Mouse (Mus musculus): ENCODE measurements around the gene Qpct. TPM values are rescaled to one million over a fixed set of nuclear protein-coding genes. Genes with fewer than 3 reads are reported as not detected.

Qpct gene
- total RNA-seq, 2 experiments from 2014 or later = 13.6 to 16.0 TPM

Other genes starting within 250 kb of the Qpct start
- 10 to 100 TPM; 50.0 to 51.1 TPM for gene Heatr5b, start 216.5 kb upstream of the Qpct start, total RNA-seq (2021)
- gene Gpatch11, start 216.3 kb upstream of the Qpct start, total RNA-seq (2021) = 10 to 100 TPM; 33.3 to 33.7 TPM
- gene Eif2ak2, start 169.3 kb upstream of the Qpct start, total RNA-seq (2021) = 1 to 10 TPM; 5.0 to 7.2 TPM
- not detected for gene Sult6b1, start 144.9 kb upstream of the Qpct start, total RNA-seq (2021)
- 10 to 100 TPM; 30.8 to 36.1 TPM for gene Cebpzos, start 135.4 kb upstream of the Qpct start, total RNA-seq (2021)
- gene Cebpz, start 114.8 kb upstream of the Qpct start, total RNA-seq (2021) = 10 to 100 TPM; 33.1 to 34.3 TPM
- gene Ndufaf7, start 114.8 kb upstream of the Qpct start, total RNA-seq (2021) = 10 to 100 TPM; 64.3 to 71.6 TPM
- 10 to 100 TPM; 11.0 to 11.4 TPM for gene Prkd3, start 31.1 kb upstream of the Qpct start, total RNA-seq (2021)

Data from left cerebral cortex, postnatal 10 days (tissue).